In the genomic region with DNA sequence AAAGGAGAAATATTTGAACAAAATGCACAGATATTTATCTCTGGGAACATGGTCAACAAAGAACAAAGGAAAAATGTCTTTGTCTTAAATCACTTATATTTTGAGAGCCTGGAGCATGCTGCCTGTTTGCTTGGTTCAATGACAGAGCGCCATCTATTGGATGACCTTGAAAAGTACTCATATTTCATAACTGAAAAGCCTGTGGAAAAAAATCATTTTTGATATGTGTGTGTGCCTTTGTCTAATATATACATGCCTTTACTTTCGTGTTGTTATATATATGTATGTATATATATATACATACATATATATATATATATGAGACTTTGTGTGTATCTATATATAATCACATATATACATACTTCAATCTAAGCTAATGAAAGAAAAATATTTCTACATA, we compare ENCODE assay signal across 10 mouse cellular contexts.
DNase-seq lines count a peak whose midpoint lies in the region; ATAC-seq and TF ChIP-seq lines count a peak whose summit lies in the region.
"Had no signal": no experiment of that assay in that cellular context is flagged by ENCODE, and none has a peak within 500 bp of the region (broad histone marks: within the 10 kb centered on the region; RNA-seq: fewer than 3 reads in every experiment).

No protein-coding gene starts in this region.

- H3K9ac ChIP-seq in liver, adult 2 months (ENCODE audit: low read depth, low read length): no peak overlapping the region
- no peak overlapping the region for H3K9ac ChIP-seq in forebrain, embryonic 12.5 days

- no peak overlapping the region for H3K4me2 ChIP-seq in forebrain, embryonic 12.5 days

- H3K27me3 ChIP-seq in liver, adult 2 months (ENCODE audit: control insufficient read depth, insufficient read depth, low read length): no peaks in the 10 kb centered on the region
- no peaks in the 10 kb centered on the region for H3K27me3 ChIP-seq in forebrain, embryonic 12.5 days
- H3K27me3 ChIP-seq: megakaryocyte, embryonic 14.5 days had no signal

- peak; percentile 74 for ATAC-seq in forebrain, embryonic 12.5 days (ENCODE audit: low FRiP score)
- peak; percentile 66 for ATAC-seq in megakaryocyte progenitor cell, adult 5-6 weeks (replicated peaks; ENCODE audit: poor library complexity)

- no peaks in the 10 kb centered on the region for H3K4me1 ChIP-seq in liver, adult 2 months (ENCODE audit: control insufficient read depth, insufficient read depth, low read length)
- 0 out of 2 replicates have a peak, but pooled peaks cover 2% of the 10 kb centered on the region for H3K4me1 ChIP-seq in forebrain, embryonic 12.5 days
- H3K4me1 ChIP-seq: megakaryocyte, embryonic 14.5 days had no signal

- H3K9me3 ChIP-seq in forebrain, embryonic 12.5 days: no peaks in the 10 kb centered on the region
- H3K9me3 ChIP-seq: megakaryocyte, embryonic 14.5 days had no signal

- DNase-seq in adrenal gland, postnatal 14 days: peak; percentile 22
- DNase-seq in adrenal gland, postnatal 4 days (ENCODE audit: low spot score in 2 of 2): no peak
- peak; percentile 24 for DNase-seq in liver, adult 2 months (ENCODE audit: extremely low read depth, low read depth, low spot score)
- DNase-seq in liver: no peak
- DNase-seq in frontal cortex, postnatal 14 days (ENCODE audit: low spot score in 2 of 2): no peak
- DNase-seq in testis, postnatal 14 days (ENCODE audit: low spot score): no peak

- no peak for TF ChIP-seq POLR2A in liver, adult 2 months (IDR thresholded peaks at IDR 0.05; ENCODE audit: extremely low read depth, insufficient read depth, low read length)

- no peaks in the 10 kb centered on the region for H3K79me2 ChIP-seq in liver, adult 2 months (ENCODE audit: control insufficient read depth, insufficient read depth, low read length)

- no peaks in the 10 kb centered on the region for H3K36me3 ChIP-seq in liver, adult 2 months (ENCODE audit: control insufficient read depth, insufficient read depth, low read length)
- no peaks in the 10 kb centered on the region for H3K36me3 ChIP-seq in forebrain, embryonic 12.5 days (replicated peaks)

- 5% methylated on average over 2 of the region's 2 CpGs for WGBS in liver, adult 2 months
- WGBS in forebrain, embryonic 12.5 days: 16% methylated on average over 2 of the region's 2 CpGs

- H3K4me3 ChIP-seq in liver, adult 2 months (ENCODE audit: insufficient read depth, low read depth, low read length): no peak overlapping the region
- no peak overlapping the region for H3K4me3 ChIP-seq in forebrain, embryonic 12.5 days (replicated peaks)
- H3K4me3 ChIP-seq: erythroblast, embryonic 14.5 days; megakaryocyte, embryonic 14.5 days had no signal

- TF ChIP-seq CTCF in liver, adult 2 months (IDR thresholded peaks at IDR 0.05; ENCODE audit: low read depth, low read length): peak; percentile 9; the same call in 1 of the 2 replicates

- H3K27ac ChIP-seq in liver, adult 2 months (replicated peaks; ENCODE audit: insufficient read depth, low read depth, low read length): no peak overlapping the region
- no peak overlapping the region for H3K27ac ChIP-seq in forebrain, embryonic 12.5 days

Comparison
In these comparisons a context has a peak if more than half of its experiments do, and no peak if none do; other contexts are left out.
1. DNase-seq: peak in adrenal gland, postnatal 14 days (single experiment) and liver, adult 2 months (single experiment); none in adrenal gland, postnatal 4 days (0 of 2), liver (single experiment), frontal cortex, postnatal 14 days (0 of 2) and testis, postnatal 14 days (single experiment).